Mouse (Mus musculus): ENCODE data around the gene Car3.
A peak's percentile ranks its signal among the peaks of the same experiment; 100 is the strongest.
"Not testable (repeated sequence)": the region's sequence is repeated elsewhere in the genome, so short reads cannot be mapped to it uniquely, and the experiment has no call there.

Car3 gene

DNA sequence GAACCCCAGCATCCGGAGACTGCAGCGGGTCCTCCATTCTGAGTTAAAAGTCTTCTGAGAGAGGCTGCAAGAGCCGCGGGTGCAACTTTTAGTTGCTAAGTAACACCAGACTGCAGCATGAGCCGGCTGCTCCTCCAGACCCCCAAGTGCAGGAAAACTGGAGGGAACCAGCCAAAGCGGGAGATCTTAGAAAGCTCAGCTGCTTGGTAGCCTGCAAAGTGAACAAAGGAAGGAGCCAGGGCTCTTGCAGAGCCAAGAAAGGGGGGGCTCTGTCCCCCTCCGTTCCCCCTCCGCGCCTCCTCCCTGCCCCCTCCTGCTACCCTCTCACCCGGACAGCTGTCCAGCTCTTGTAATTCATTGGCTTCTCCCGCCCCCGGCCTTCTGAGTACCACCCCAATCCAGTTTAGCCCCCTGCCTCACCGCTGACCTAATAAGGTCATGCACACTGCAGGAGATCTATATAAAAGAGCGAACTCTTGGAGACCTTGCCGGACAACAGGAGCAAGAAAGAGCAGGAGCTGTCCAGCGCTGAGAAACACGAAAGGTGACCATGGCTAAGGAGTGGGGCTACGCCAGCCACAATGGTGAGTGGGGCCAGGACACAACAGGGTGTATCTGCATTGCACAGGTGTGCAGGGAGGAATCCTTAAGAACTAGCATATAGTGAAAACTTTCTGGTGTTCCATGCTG lies at the start of gene Car3:
Car3 (plus strand) TSS at position 491 of the 690 bp plus-strand sequence.
- DNase-seq (ENCODE audit: low read depth, low spot score): peak; percentile 26

DNA sequence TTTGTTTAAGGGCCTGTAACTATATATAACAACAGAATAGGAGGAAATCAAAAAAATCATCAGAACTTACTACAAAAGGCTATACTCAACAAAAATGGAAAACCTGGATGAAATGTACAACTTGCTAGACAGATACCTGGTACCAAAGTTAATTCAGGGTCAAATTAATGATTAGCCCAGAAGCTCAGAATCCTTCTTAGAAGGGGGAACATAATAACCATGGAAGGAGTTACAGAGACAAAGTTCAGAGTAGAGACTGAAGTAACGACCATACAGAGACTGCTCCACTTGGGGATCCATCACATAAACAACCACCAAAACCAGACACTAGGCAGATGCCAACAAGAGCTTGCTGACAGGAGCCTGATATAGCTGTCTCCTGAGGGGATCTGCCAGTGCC lies 47.9 kb upstream of the Car3 start:
- DNase-seq (ENCODE audit: low read depth, low spot score): not testable (repeated sequence)

DNA sequence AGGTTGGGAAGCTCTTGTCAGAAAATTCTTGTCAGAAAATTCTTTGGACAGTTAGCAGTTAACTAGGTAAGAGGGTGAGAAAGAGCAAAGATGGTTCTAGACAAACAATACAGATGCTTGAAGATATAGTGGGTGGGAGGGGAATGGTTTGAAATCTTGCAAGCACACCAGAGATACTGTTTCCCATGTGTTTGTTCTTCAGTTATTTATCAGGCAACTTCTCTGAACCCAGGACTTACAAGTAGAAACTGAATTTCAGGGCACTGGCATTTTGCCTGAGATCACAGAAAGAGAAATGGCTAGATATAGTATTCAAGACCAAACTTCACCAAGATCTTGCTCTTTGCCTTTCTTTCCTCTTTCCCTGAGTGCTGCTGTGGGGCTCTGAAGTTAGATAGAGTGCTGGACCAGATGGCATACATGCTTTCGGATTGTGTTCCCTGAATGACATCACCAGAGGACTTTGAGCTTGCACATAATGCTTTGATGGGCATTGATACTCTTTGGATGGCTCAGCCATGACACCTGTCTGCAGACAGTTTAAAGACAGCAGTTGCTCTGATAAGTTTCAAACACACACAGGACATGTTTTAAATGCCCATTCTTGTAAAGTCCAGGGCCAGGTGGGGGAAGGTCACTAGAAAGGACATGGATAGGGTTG lies 43.3 kb upstream of the Car3 start:
- DNase-seq (ENCODE audit: low read depth, low spot score): no peak

DNA sequence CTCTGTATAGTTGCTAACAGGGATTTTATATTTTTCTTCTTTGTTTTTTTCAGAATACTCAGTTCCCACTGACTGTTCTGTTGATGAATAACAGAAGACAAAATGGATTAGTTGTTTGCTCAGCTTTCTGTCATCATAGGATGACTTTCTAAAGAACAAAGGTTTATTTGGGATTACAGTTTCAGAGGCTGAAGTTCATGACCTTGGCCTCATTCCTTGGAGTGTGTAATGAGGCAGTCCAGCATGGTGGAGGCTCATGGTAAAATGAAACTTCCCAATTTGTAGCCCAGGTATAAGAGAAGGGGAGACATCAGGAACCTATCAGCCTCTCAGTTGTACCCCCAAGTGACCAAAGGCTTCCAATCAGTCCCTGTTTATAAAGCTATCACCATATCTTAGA lies 34.4 kb upstream of the Car3 start:
- DNase-seq (ENCODE audit: low read depth, low spot score): no peak

DNA sequence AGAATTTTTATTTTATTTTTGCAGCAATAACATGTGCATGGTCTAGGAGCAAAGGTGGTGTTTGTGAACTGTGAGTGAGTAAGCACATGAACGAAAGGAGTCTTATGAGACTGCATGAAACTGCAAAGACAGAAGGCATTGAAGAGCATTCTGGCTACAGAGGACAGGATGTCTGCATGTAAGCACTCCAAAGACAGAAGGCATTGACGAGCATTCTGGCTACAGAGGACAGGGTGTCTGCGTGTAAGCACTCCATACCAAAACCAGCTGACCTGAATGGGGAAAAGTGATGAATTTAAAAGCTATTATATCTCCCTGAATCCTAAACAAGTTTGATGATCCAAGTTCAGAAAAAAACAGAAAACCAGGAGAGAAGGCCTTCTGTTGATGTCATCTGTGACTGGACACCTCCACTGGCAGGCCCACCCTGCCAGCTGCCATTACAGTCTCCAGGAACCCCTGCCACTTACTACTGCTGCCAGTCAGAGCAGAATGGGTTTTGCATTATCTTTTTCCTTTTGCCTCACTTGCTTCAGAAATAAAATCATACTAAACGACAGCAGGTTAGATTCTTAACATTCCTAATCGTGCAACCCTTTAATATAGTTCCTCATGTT lies 32.0 kb upstream of the Car3 start:
- DNase-seq (ENCODE audit: low read depth, low spot score): peak; percentile 2

DNA sequence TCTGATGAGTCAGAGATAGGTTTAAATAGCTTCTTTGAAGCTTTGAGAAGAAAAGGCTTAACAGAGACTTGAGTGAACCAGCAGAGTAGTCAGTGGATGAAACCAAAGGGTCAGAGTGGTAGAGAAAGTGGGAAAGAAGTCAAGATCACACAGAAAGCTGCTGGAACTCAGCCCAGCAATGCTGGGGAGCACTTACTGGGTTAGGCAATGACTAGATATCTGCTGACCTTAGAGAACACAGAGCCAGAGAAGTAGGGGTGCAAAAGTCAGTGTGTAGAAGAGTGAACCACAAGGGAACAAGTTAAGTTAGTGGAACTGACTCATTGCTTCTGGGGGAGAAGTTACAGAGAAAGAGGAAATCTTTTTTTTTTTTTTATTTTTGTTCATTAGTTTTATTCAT lies 30.5 kb upstream of the Car3 start:
- no peak for DNase-seq (ENCODE audit: low read depth, low spot score)

DNA sequence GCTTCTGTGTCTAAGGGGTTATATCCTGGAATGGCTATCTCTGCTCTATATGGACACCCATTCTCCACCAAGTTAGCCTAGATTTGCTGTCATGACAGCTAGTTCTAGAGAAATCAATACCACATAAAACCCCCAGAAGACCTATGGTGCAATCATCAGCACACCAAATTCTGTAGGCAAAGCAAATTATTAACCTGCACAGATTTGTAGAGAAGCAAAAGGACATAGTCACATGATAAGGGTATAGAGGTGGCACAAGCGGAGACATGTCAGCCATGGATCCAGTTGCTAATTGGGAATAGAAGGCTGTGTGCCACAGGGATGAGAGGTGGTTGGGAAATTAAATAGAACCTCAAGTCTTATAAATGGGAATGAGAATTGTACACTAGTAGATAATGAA lies 24.4 kb upstream of the Car3 start:
- no peak for DNase-seq (ENCODE audit: low read depth, low spot score)

DNA sequence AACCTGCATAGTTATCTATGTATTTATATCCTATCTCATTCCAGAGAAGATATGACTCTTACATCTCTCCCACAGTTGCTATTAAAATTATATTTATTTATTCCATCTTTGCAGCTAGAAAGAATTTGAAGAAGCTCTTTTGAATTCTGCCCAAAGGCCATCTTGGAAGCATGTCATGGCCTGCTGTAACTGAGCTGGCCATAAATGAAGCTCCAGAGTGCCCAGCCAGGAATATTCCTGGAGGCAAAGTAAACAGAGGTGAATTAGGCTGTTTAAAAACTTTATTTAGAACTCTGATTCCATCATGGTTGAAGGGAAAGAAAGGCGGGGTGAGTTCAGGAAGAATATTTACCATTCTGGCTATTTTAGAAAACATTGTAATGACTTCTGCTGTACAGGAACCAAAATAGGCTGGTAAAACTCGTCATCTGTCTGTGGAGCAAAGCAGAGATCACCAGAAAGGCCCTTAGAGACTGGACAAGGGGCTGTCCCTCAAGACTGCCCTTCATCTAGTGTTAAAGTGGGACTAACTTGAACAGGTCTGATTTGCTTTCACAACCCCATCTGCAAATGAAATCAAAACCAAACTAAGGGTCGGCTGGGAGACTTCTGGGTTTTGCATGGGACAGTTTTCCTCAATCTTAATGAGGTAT lies 23.7 kb upstream of the Car3 start:
- DNase-seq (ENCODE audit: low read depth, low spot score): no peak

DNA sequence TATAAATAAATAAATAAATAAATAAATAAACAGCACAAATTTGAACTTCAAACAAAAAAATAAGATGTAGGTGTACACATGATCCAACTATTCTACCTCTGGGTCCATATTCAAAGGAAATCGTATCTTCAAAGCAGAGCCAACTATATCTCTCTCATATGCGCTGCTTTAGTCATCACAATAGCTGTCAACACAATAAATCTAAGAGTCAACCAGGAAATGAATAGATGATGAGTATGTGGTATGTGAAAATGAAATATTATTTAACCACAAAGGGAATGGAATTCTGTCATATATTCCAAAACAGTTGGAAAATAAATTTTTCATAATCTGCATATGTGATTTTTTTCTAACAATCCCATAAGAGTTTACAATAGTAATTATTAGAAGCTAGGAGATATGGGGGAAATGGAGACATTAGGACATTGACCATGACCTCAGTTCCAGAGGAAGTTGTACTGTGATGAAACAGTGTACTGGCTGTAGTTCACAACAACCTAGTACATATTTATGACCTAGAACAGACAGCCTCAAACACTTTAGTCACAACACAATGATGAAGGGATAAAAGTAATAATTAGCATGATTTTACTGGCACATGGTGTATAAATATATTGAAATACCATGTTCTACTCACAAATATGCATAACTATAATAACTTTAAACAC lies 14.6 kb upstream of the Car3 start:
- no peak for DNase-seq (ENCODE audit: low read depth, low spot score)

DNA sequence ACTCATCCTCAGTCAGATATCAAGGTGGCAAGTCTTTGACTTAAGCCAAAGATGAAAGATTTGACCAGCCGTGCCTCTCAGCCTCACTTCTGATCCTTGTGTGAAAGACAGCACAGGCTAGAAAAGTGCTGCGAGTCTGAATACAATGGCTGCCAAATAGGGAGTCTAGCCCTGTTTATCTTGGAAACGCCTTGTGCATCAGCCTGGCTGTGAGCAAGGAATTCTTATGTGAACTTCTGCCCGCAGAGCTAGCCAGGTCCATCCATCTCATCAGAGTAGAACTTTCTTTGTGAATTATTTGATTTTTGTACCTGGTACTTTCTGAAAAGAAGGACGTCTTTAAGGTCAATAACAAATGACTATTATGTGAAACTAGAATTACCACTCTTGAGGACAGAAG lies 9.3 kb upstream of the Car3 start:
- DNase-seq (ENCODE audit: low read depth, low spot score): no peak

DNA sequence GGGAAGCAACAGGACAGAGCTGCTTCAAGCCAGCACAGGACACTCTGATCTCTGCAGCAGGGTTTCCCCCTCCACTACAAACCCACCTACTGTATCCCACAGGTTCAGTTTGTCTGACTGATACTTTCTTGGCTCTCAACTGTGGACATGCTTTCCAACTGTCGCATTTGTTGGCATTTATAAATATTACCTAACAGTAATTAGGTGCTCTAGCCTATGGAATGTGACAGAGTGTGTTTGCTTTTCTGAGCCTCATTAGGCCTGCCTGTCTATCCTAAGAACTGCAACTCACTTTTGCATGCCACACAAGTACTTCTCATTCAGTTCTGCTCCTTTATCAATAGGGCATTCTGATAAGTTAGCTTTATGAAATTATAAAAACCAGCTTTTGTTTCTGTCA lies 8.9 kb upstream of the Car3 start:
- DNase-seq (ENCODE audit: low read depth, low spot score): no peak

DNA sequence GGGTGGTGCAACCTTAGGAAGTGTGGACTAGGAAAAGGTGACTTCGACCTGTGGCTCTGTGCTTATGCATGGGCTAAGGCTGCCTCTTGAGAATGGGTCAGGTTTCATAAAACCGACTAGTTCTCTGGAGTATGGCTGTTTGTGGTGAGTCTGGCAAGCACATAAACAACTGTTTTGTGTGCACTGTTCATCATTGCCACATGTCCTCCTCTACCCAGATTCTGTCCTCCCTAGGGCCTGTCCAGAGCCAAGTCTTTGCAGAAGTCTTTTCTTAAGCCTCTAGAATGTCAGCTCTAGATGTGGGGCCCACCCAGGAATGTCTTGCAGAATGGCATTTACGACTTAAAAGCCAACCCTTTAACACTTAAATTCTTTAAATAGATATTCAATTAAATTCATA lies 5.4 kb upstream of the Car3 start:
- DNase-seq (ENCODE audit: low read depth, low spot score): no peak

DNA sequence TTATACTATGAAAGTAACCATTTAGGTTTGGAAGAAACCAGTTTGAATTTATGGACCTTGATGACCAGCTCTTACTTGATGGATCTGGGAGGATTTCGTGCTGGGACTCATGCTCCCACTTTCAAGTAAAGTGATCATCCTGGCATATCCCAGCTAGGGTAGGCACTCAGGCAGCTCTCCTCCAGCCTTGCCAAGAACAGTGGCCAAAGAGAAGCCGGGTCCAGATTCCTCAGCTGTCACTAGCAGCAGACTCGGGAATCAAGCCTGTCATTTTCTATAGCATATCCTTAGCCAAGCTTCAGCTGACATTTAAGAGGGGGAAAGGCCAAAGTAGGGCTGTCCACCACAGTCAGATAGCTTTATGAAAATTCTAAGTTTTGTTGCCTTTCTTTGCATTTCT lies 3.0 kb upstream of the Car3 start:
- DNase-seq (ENCODE audit: low read depth, low spot score): no peak

DNA sequence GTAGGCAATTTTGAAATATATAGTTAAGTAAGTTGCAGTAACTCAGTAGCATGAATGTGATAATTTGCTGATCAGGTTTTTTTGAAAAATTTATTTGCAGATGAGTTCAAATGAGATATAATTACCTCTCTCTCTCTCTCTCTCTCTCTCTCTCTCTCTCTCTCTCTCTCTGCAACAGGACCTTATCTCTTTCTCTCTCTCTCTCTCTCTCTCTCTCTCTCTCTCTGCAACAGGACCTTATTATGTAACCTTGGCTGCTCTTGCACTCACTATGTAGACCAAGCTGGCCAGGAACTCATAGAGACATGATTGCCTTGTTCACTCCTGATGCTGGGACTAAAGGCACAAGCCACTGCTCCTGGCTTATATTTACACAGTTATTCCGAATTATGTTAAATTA lies 2.1 kb upstream of the Car3 start:
- DNase-seq (ENCODE audit: low read depth, low spot score): no peak

DNA sequence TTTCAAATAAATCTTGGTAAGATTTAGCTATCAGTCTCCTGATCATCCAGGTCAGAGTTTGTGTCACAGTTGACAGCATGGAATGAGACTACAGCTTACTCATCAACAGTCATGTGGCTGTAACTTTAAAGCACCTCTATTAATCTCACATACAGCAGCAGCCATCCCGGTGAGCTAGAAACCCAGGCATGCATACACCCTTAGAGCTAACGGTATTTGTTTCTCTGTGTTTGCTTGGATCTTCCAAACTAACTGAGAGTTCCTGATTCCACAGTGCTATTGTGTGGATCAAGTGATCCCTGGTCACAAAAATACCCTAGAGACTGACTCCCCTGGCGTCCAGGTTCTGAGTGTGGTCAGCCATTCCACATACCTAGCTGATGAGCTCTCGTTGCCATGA lies 1.5 kb upstream of the Car3 start:
- DNase-seq (ENCODE audit: low read depth, low spot score): no peak

DNA sequence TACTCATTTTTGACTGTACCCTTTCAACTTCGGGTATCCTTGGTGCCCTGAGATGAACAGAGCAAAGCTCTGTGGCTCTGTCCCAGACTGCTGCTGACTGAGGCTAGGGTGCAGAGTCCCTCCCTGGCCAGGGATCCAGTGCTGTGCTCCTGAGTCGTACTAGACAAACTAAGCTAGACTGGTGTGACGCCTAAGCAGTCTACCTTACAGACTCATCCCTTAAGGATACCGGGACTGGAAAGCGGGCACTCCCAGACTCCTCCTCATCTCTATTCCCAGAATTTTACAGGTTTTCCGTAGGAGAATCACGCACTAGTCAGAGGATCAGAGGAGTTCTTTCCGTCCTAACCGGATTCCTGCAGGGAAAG lies 674 bp upstream of the Car3 start:
- peak; percentile 25 for DNase-seq (ENCODE audit: low read depth, low spot score)

DNA sequence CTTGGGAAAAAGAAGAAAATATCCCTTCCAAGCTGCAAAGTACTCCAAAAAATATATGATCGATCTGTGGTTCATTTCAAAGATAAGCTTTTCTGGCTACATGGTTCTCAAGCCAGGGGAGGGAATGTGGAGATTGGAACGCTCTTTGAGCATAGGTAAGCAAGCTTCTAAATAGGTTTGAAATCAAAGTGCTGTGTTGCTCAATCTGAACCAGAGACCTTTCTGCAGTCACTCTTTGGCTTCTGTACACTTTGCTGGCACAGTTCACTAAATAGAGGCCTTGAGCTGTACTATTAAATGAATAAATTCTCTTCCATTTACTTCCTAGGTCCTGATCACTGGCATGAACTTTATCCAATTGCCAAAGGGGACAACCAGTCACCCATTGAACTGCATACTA lies 610 bp downstream of the Car3 start:
- DNase-seq (ENCODE audit: low read depth, low spot score): no peak

DNA sequence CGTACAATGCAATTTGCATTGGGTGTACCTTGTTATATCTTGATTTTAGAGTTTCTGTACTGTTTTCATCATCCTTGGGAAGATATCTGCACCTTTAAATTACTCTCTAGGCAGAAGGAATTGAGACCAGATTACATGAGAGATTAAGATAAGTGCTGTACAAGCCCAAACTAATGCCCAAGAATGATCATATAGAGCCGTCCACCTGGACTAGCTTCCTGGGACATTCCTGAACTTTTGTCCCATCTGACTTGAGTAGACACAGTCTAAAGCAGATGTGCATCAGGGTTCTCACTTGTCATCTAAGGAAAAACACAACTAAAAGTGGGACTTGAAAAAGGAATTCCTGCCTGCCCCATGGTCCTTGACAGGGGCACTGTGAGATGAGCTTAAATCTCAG lies 2.6 kb downstream of the Car3 start:
- DNase-seq (ENCODE audit: low read depth, low spot score): no peak

DNA sequence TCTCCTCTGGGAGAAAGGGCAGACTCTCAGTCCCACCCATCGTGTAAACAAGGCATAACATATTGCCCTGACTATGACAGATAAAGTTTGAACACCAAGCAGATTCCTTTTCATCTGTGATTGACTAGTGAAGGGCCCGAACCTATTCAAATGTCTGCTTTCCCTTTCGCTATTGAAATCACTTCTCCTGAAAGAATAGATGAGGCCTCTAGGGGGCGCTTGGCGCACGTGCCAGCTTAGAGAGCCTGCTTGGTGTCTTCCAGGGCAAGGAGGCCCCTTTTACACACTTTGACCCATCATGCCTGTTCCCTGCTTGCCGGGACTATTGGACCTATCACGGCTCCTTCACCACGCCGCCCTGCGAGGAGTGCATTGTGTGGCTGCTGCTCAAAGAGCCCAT lies 6.5 kb downstream of the Car3 start:
- DNase-seq (ENCODE audit: low read depth, low spot score): peak; percentile 68

DNA sequence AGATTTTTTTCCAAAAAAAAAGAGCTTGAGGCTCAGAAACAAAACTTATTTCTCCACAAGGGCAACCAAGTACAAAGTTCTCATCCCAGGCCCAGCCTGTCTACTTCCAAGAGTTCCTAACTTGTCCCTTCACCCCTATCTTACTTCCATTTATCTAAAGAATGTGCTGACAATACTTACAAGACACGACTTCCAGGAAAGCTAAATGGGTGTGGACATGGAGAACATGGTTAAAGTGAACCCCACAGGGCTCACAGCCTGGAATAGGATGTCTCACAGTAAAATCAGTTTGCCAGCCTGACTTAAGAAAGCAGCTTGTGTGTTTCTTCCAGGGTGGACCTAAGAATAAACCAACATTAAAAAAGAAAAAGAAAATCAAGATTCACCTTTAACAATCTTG lies 7.2 kb downstream of the Car3 start:
- no peak for DNase-seq (ENCODE audit: low read depth, low spot score)

DNA sequence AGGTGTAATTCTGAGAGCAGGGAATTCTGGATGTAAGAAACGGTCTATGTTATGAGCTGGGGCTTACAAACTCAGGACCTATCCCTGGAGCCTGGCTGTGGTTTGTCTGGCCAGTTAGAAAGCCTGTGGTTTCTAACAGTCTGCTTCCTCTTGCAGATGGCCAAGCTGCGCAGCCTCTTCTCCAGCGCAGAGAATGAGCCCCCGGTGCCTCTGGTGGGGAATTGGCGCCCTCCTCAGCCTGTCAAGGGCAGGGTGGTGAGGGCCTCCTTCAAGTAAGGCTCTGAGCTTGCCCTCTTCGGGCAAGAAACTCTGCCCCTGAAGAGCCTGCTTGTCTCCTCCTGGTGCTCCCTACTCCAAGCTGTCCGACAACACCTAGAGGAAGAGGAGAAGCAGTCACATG lies 8.1 kb downstream of the Car3 start:
- DNase-seq (ENCODE audit: low read depth, low spot score): no peak

DNA sequence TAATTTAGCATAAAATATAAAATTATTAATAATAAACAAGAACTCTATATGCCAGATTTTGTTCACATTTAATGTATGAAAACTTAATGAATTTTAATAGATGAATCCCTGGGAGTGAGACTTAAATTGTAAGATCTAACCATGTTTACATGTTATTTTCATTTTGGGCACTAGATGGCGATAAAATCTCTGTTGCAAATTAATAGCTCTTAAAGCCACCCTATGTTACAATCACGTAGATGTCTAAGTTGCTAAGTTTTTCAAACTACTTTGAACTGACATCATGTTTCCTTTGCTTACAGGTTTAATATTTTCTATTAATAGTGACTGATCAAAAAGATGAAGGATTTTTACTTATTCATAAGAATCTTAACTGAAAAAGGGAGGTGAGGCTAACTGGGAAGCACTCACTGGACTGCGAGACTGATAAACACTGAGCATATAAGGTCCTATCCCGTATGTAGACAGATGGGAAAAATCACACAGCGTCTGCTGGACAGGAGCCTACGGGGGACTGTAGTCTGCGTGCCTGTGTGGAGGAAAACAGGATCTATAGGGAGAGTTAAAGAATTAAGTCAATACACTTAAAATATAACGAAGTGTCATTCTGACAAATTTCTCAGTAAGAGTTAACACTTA lies 11.2 kb downstream of the Car3 start:
- peak; percentile 85 for DNase-seq (ENCODE audit: low read depth, low spot score)

All from brain, adult 2 months (tissue).